Mouse (Mus musculus) ovary, adult 10 weeks (tissue): ENCODE measurements around the gene Nfia. TPM values are rescaled to one million over a fixed set of nuclear protein-coding genes. Genes with fewer than 3 reads are reported as not detected.

Experiments used
- polyA plus RNA-seq: library from polyadenylated mRNA; stranded (reverse); fragments of 350-450 nt; fragmentation: Illumina TruSeq; extraction: RNeasy Lipid Tissue Mini Kit (QIAGEN cat#74804); gene quantifications from one replicate; pipeline ENCODE4 v1.2.3, GENCODE M21; 2014

Gene Nfia
- 73.3 TPM for polyA plus RNA-seq

DNA sequence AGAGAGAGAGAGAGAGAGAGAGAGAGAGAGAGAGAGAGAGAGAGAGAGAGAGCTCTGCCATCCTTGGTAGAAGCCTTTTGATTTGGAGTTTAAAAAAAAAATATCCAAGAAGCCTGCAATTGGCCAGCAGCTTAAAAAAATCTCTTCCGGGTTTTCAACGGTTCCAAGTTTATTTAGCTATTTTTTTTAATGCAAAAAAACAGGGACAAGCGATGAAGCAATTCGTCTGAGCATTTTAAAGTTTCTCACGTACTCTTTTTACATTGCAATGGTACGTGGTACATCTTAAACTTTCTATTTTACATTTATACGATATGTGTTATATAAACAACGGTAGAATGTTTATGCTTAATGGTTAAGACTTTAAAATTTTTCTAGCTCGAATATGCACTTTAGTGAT is at the start of gene Nfia:
TSS of gene Nfia (plus strand) at position 94 of the 400 bp plus-strand sequence.

DNA sequence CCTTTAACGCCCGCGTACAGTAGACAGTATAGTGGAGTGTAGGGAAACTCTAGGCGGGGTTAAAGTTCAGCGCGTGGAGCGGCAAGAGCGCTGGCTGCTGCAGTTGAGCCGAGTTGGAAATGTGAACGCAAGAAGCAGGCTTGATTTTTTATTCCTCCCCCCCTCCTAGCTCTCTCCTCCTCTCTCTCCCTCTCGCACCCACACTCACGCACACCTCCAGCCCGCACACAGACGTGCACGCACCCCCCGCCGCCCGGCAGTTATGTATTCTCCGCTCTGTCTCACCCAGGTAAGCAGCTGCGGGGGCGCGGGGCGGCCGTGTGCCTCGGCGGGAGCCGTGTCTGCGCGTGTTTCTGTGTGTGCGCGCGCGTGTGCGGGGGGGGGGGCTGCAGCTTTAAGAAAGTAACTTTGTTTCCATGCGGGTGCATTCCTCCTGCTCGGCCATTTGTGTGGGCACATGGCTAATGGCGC is 5.2 kb downstream of the Nfia start, which contains the start of gene E130114P18Rik:
TSS of gene E130114P18Rik (minus strand) at position 373 of the 471 bp plus-strand sequence.

Other genes starting within 250 kb of the Nfia start
- gene E130114P18Rik, start 5.3 kb downstream of the Nfia start, polyA plus RNA-seq, result 2.0 TPM